Mouse (Mus musculus): ENCODE data around the gene Akt3. TPM values are rescaled to one million over a fixed set of nuclear protein-coding genes. Genes with fewer than 3 reads are reported as not detected.

Akt3 gene
- polyA plus RNA-seq, 1 experiment from 2014 or later: 26.3 TPM

GRCm38 (mm10) chr1:177179635-177180034 lies 78.4 kb downstream of the Akt3 start:
- no peak overlapping the region for H3K9ac ChIP-seq (replicated peaks)
- H3K4me1 ChIP-seq (replicated peaks): peaks cover 15% of the 10 kb centered on the region
- no peak overlapping the region for H3K4me2 ChIP-seq (replicated peaks)
- no peak overlapping the region for H3K27ac ChIP-seq
- H3K9me3 ChIP-seq: no peaks in the 10 kb centered on the region
- 0 out of 2 replicates have a peak, but pooled peaks cover 2% of the 10 kb centered on the region for H3K36me3 ChIP-seq
- 93% methylated on average over 2 of the region's 2 CpGs for WGBS
- ATAC-seq: no peak
- H3K27me3 ChIP-seq: no peaks in the 10 kb centered on the region
- no peak overlapping the region for H3K4me3 ChIP-seq (replicated peaks)

GRCm38 (mm10) chr1:177175436-177175835 lies 82.6 kb downstream of the Akt3 start:
- no peaks in the 10 kb centered on the region for H3K36me3 ChIP-seq
- H3K4me2 ChIP-seq (replicated peaks): no peak overlapping the region
- no peaks in the 10 kb centered on the region for H3K9me3 ChIP-seq
- H3K4me3 ChIP-seq (replicated peaks): no peak overlapping the region
- H3K27me3 ChIP-seq: no peaks in the 10 kb centered on the region
- peak; percentile 95 for ATAC-seq
- peaks cover 29% of the 10 kb centered on the region for H3K4me1 ChIP-seq (replicated peaks)
- 0 out of 2 replicates have a peak overlapping the region, but pooled peaks have one; percentile 25 for H3K27ac ChIP-seq
- no peak overlapping the region for H3K9ac ChIP-seq (replicated peaks)

GRCm38 (mm10) chr1:177171300-177171699 lies 86.7 kb downstream of the Akt3 start:
- no peaks in the 10 kb centered on the region for H3K27me3 ChIP-seq
- no peak overlapping the region for H3K4me2 ChIP-seq (replicated peaks)
- ATAC-seq: no peak
- H3K9me3 ChIP-seq: no peaks in the 10 kb centered on the region
- no peak overlapping the region for H3K4me3 ChIP-seq (replicated peaks)
- H3K36me3 ChIP-seq: no peaks in the 10 kb centered on the region
- no peak overlapping the region for H3K27ac ChIP-seq
- peaks cover 36% of the 10 kb centered on the region for H3K4me1 ChIP-seq (replicated peaks)
- no peak overlapping the region for H3K9ac ChIP-seq (replicated peaks)

- no peaks in the 10 kb centered on the region for H3K27me3 ChIP-seq
- H3K27ac ChIP-seq: no peak overlapping the region
- H3K9me3 ChIP-seq: no peaks in the 10 kb centered on the region
- 32% methylated on average over 2 of the region's 2 CpGs for WGBS
- H3K9ac ChIP-seq (replicated peaks): no peak overlapping the region
- no peaks in the 10 kb centered on the region for H3K36me3 ChIP-seq
- H3K4me1 ChIP-seq (replicated peaks): peaks cover 18% of the 10 kb centered on the region
- no peak overlapping the region for H3K4me2 ChIP-seq (replicated peaks)
- ATAC-seq: no peak
- no peak overlapping the region for H3K4me3 ChIP-seq (replicated peaks)
Measured at GRCm38 (mm10) chr1:177165789-177166188, 92.2 kb downstream of the Akt3 start.

DNA sequence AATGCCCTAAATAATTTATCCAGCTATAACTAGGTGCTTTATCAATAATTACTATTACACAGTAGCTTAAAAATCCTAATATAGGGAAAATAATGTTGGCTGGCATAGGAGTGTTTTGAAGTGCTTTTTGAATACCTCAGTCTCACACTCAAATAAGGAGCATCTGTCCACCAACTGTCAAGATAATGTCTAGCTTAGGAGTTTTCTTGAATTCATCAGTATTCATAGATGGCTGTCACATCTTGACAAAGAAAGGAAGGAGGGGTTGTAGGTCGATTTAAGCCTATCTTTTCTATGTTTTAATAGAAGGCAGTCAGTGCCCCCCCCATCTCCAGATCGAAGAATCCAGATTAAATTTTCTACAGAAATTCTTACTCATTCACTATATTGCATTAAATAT lies 92.7 kb downstream of the Akt3 start:
- no peaks in the 10 kb centered on the region for H3K27me3 ChIP-seq
- no peak for ATAC-seq
- H3K4me3 ChIP-seq (replicated peaks): no peak overlapping the region
- H3K9me3 ChIP-seq: no peaks in the 10 kb centered on the region
- H3K4me2 ChIP-seq (replicated peaks): no peak overlapping the region
- no peak overlapping the region for H3K27ac ChIP-seq
- 39% methylated on average over 2 of the region's 2 CpGs for WGBS
- H3K36me3 ChIP-seq: no peaks in the 10 kb centered on the region
- peaks cover 15% of the 10 kb centered on the region for H3K4me1 ChIP-seq (replicated peaks)
- H3K9ac ChIP-seq (replicated peaks): no peak overlapping the region

- Histone ChIP-seq H3K27ac (peak overlapping the region; percentile 75), H3K4me1 (replicated peaks) (peaks cover 31% of the 10 kb centered on the region), H3K4me3 (replicated peaks) (peak overlapping the region; percentile 25), H3K9me3 (no peaks in the 10 kb centered on the region), H3K9ac (replicated peaks) (peak overlapping the region; percentile 8; the same call in 1 of the 2 replicates), H3K4me2 (replicated peaks) (peak overlapping the region; percentile 43), H3K36me3 (no peaks in the 10 kb centered on the region), H3K27me3 (no peaks in the 10 kb centered on the region)
- 1% methylated on average over 11 of the region's 11 CpGs for WGBS
- ATAC-seq: peak; percentile 94
Measured at GRCm38 (mm10) chr1:177150344-177151021, 107.5 kb downstream of the Akt3 start.

DNA sequence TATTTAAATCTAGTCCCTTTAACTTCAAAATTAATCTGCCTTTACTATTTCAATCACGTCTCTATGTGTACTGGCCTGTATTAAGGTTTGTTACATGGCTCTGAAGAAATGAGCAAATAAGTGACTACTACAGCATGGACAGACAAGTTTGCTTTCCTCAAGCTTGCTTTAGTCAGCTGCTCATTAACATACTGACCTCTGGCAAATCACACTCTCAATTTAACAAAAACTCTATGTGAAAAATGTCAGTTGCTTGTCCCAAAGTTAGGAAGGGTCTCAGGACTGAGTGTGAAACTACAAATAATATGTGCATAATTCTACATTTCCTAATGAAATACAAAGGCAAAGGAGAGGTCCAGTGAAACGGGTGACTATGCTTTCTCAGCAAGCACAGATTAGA lies 109.3 kb downstream of the Akt3 start:
- WGBS: 4% methylated on average over 2 of the region's 2 CpGs
- Histone ChIP-seq H3K4me1 (replicated peaks) (peaks cover 31% of the 10 kb centered on the region), H3K27ac (peak overlapping the region; percentile 56), H3K27me3 (no peaks in the 10 kb centered on the region), H3K36me3 (no peaks in the 10 kb centered on the region), H3K9me3 (no peaks in the 10 kb centered on the region), H3K4me3 (replicated peaks) (no peak overlapping the region), H3K4me2 (replicated peaks) (no peak overlapping the region), H3K9ac (replicated peaks) (no peak overlapping the region)
- no peak for ATAC-seq

DNA sequence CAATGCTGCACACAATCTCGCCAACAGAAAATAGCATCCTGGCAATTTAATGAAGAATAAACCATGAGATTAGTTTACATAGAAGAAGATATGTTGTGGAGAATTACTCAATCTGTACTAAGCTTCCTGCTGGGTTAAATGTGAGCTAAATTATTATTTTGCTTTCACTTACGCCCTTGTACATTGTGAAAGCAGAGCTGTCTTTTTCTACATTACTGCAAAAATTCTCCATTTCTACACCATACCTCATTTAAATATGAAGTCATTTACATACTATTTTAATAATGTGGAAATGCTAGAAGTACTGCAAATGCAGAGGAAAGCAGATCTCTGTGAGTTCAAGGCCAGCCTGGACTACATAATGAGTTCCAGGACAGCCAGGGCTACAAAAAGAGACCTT lies 116.5 kb downstream of the Akt3 start:
- no peak overlapping the region for H3K4me3 ChIP-seq (replicated peaks)
- H3K36me3 ChIP-seq: no peaks in the 10 kb centered on the region
- H3K27ac ChIP-seq: no peak overlapping the region
- no peak for ATAC-seq
- H3K9me3 ChIP-seq: no peaks in the 10 kb centered on the region
- H3K27me3 ChIP-seq: no peaks in the 10 kb centered on the region
- no peak overlapping the region for H3K9ac ChIP-seq (replicated peaks)
- no peak overlapping the region for H3K4me2 ChIP-seq (replicated peaks)
- H3K4me1 ChIP-seq (replicated peaks): 0 out of 2 replicates have a peak, but pooled peaks cover 3% of the 10 kb centered on the region
- WGBS: 94% methylated on average over 2 of the region's 2 CpGs

DNA sequence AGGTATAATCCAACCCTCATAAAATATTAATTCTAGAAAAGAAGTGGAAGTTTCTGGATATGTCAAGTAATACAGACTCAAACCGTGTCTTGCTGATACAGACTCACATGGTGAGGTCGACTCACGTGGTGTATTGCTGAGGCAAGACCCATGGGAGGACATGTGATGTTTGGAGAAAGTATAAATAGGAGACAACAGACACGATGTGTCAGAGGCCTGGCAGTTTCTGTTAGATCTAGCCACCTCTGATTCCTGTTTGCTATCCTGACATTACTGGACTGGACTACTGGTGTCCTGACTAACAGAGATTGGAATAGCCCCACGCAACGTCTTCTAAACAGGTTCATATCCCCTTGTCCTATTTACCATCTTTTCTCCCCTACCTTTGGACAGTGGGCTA lies 118.4 kb downstream of the Akt3 start:
- no peaks in the 10 kb centered on the region for H3K27me3 ChIP-seq
- no peak overlapping the region for H3K4me2 ChIP-seq (replicated peaks)
- 85% methylated on average over 6 of the region's 6 CpGs for WGBS
- no peak overlapping the region for H3K4me3 ChIP-seq (replicated peaks)
- H3K27ac ChIP-seq: no peak overlapping the region
- H3K4me1 ChIP-seq (replicated peaks): 0 out of 2 replicates have a peak, but pooled peaks cover 3% of the 10 kb centered on the region
- no peak overlapping the region for H3K9ac ChIP-seq (replicated peaks)
- H3K36me3 ChIP-seq: no peaks in the 10 kb centered on the region
- no peak for ATAC-seq
- no peaks in the 10 kb centered on the region for H3K9me3 ChIP-seq

GRCm38 (mm10) chr1:177131458-177131857 lies 126.5 kb downstream of the Akt3 start:
- Histone ChIP-seq H3K4me3 (replicated peaks) (no peak overlapping the region), H3K4me2 (replicated peaks) (no peak overlapping the region), H3K36me3 (0 out of 2 replicates have a peak, but pooled peaks cover 2% of the 10 kb centered on the region), H3K9me3 (no peaks in the 10 kb centered on the region), H3K4me1 (replicated peaks) (no peaks in the 10 kb centered on the region), H3K27ac (no peak overlapping the region), H3K9ac (replicated peaks) (no peak overlapping the region), H3K27me3 (no peaks in the 10 kb centered on the region)
- WGBS: 68% methylated on average over 2 of the region's 2 CpGs
- ATAC-seq: no peak

GRCm38 (mm10) chr1:177126674-177127073 lies 131.3 kb downstream of the Akt3 start:
- no peak for ATAC-seq
- Histone ChIP-seq H3K36me3 (0 out of 2 replicates have a peak, but pooled peaks cover 2% of the 10 kb centered on the region), H3K9ac (replicated peaks) (no peak overlapping the region), H3K27ac (no peak overlapping the region), H3K4me2 (replicated peaks) (no peak overlapping the region), H3K27me3 (no peaks in the 10 kb centered on the region), H3K4me1 (replicated peaks) (no peaks in the 10 kb centered on the region), H3K4me3 (replicated peaks) (no peak overlapping the region), H3K9me3 (no peaks in the 10 kb centered on the region)
- 86% methylated on average over 8 of the region's 8 CpGs for WGBS

DNA sequence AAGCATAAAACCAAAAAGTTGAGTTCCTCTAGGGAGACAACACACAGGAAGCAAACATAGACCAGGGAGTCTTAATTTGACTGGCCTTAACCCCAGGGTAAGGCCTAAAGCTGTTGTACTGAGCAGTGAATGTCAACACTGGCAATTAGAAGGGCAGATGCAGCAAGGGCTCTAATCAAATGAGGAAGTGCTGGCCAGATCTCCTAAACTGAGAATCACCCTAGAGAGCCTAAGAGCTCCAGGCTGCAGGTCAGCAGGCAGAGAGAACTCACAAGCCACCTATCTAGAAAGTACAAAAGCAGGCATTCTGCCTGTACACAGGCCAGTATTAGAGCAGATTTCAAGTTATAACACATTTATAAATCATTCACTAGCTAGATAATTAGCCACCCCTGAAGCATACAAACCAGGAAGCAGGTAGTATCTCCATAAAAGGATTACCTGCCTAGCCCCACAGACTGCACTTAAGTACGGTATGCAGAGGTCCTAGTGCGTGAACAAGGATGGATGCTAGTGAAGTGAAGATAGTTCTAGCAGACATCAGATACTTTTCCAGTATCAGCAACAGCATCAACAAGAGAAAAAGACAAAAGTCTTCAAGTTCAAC lies 147.2 kb downstream of the Akt3 start:
- Histone ChIP-seq H3K9ac (replicated peaks) (no peak overlapping the region), H3K36me3 (no peaks in the 10 kb centered on the region), H3K27me3 (no peaks in the 10 kb centered on the region), H3K4me2 (replicated peaks) (no peak overlapping the region), H3K4me3 (replicated peaks) (no peak overlapping the region), H3K9me3 (no peaks in the 10 kb centered on the region), H3K27ac (no peak overlapping the region), H3K4me1 (replicated peaks) (peaks cover 7% of the 10 kb centered on the region)
- WGBS: 90% methylated on average over 2 of the region's 2 CpGs
- ATAC-seq: no peak

All from midbrain, embryonic 13.5 days (tissue).